Comparison of ENCODE assay signal across 9 mouse cellular contexts in genomic region chr1:42684345-42684744, GRCm38 (mm10). TPM values are rescaled to one million over a fixed set of nuclear protein-coding genes. Genes with fewer than 3 reads are reported as not detected.
A peak's percentile ranks its signal among the peaks of the same experiment; 100 is the strongest.
DNase-seq lines count a peak whose midpoint lies in the region; ATAC-seq and TF ChIP-seq lines count a peak whose summit lies in the region.
"Had no signal": no experiment of that assay in that cellular context is flagged by ENCODE, and none has a peak within 500 bp of the region (broad histone marks: within the 10 kb centered on the region; RNA-seq: fewer than 3 reads in every experiment).

No protein-coding gene starts in this region.

- H3K36me3 ChIP-seq in ES-Bruce4 (ENCODE audit: control insufficient read depth, insufficient read depth, low read length, poor library complexity, severe bottlenecking): no peaks in the 10 kb centered on the region
- no peaks in the 10 kb centered on the region for H3K36me3 ChIP-seq in forebrain, embryonic 12.5 days (replicated peaks)

- intact Hi-C loops in left cerebral cortex, postnatal 36 days (cut with DNase I): loop anchor here (2.0 kb wide), 1 partner anchor 426 kb away; no protein-coding TSS in a partner anchor

- TF ChIP-seq CTCF in ES-Bruce4 (IDR thresholded peaks at IDR 0.05; ENCODE audit: low read depth, low read length): no peak

- TF ChIP-seq POLR2A in ES-Bruce4 (IDR thresholded peaks at IDR 0.05; ENCODE audit: insufficient read depth, low read length): no peak

- H3K9ac ChIP-seq in ES-Bruce4 (ENCODE audit: low read depth, poor library complexity, severe bottlenecking): no peak overlapping the region
- peak overlapping the region; percentile 95 for H3K9ac ChIP-seq in forebrain, embryonic 12.5 days

- peak overlapping the region; percentile 94 for H3K4me2 ChIP-seq in forebrain, embryonic 12.5 days

- peak; percentile 60 for ATAC-seq in forebrain, embryonic 12.5 days (ENCODE audit: low FRiP score)

- H3K4me3 ChIP-seq in ES-Bruce4 (ENCODE audit: low read depth, low read length): peak overlapping the region; percentile 29
- H3K4me3 ChIP-seq in forebrain, embryonic 12.5 days (replicated peaks): peak overlapping the region; percentile 99

- no peaks in the 10 kb centered on the region for H3K4me1 ChIP-seq in ES-Bruce4 (ENCODE audit: control insufficient read depth, insufficient read depth, low read length)
- H3K4me1 ChIP-seq in forebrain, embryonic 12.5 days: peaks cover 77% of the 10 kb centered on the region

- peaks cover 7% of the 10 kb centered on the region for H3K27me3 ChIP-seq in ES-Bruce4 (ENCODE audit: control insufficient read depth, insufficient read depth, low read length, poor library complexity, severe bottlenecking)
- peaks cover 3% of the 10 kb centered on the region; the same call in 1 of the 2 replicates for H3K27me3 ChIP-seq in forebrain, embryonic 12.5 days

- 1% methylated on average over 27 of the region's 27 CpGs for WGBS in forebrain, embryonic 12.5 days

- peak; percentile 82 for DNase-seq in heart, adult 11 months
- no peak for DNase-seq in heart, adult 8-10 months (ENCODE audit: low spot score)
- peak; percentile 61 to 74 for DNase-seq in left cerebral cortex, postnatal 36 days (ENCODE audit: low spot score in 2 of 2)
- DNase-seq in right cerebral cortex, postnatal 25 days: peak; percentile 71
- DNase-seq in testis, postnatal 10 days (ENCODE audit: low spot score): no peak
- no peak for DNase-seq in cerebellum, adult 11 months

- H3K9me3 ChIP-seq in ES-Bruce4 (replicated peaks; ENCODE audit: control insufficient read depth, insufficient read depth, low read length, poor library complexity, severe bottlenecking): no peaks in the 10 kb centered on the region
- H3K9me3 ChIP-seq in forebrain, embryonic 12.5 days: no peaks in the 10 kb centered on the region

- no peak for TF ChIP-seq EP300 in ES-Bruce4 (IDR thresholded peaks at IDR 0.05; ENCODE audit: insufficient read depth, low read depth, low read length)

- H3K27ac ChIP-seq in ES-Bruce4 (ENCODE audit: insufficient read depth, low read length): no peak overlapping the region
- peak overlapping the region; percentile 99 for H3K27ac ChIP-seq in forebrain, embryonic 12.5 days

RNA-seq across cellular contexts. Expression of gene Pou3f3, which starts 11.2 kb away (rescaled TPM):
- total RNA-seq in heart, adult 8-10 months (2022): under 1 TPM in 1 of 4 experiments, not detected in 3; 0.09 TPM
- polyA plus RNA-seq in ES-Bruce4 (2011; ENCODE audit: insufficient read depth, insufficient read length, low read depth, missing spikeins): 0.18 TPM in 2 replicates
- polyA plus RNA-seq in forebrain, embryonic 12.5 days (2016; fragmentation: Nextera tagmentation; extraction: Ambion mirVana): 38.2 and 46.0 TPM in 2 replicates
- total RNA-seq in left cerebral cortex, postnatal 36 days (2021): 10 to 100 TPM; 60.2 to 62.4 TPM
- total RNA-seq: neutrophil, adult 5-6 weeks had no signal

Comparison
In these comparisons a context has a peak if more than half of its experiments do, and no peak if none do; other contexts are left out.
1. DNase-seq: peak in heart, adult 11 months (single experiment), left cerebral cortex, postnatal 36 days (2 of 2) and right cerebral cortex, postnatal 25 days (single experiment); none in heart, adult 8-10 months (single experiment), testis, postnatal 10 days (single experiment) and cerebellum, adult 11 months (single experiment).
2. RNA of gene Pou3f3, which starts 11.2 kb away (total RNA-seq): 60.2 to 62.4 TPM in left cerebral cortex, postnatal 36 days; 0.09 TPM in heart, adult 8-10 months; every median in the first group is over 10 times any median in the second.